Mouse (Mus musculus) CD4-positive naive resting alpha-beta T cell, adult 76 days (primary cell): Measurements from ENCODE around the gene March10. TPM values are rescaled to one million over a fixed set of nuclear protein-coding genes. Genes with fewer than 3 reads are reported as not detected.

Experiments
- total RNA-seq: library from RNA; stranded (reverse); gene quantifications from one replicate; pipeline ENCODE4 v1.2.4, GENCODE M21; 2023

The March10 gene
- not detected for total RNA-seq

DNA sequence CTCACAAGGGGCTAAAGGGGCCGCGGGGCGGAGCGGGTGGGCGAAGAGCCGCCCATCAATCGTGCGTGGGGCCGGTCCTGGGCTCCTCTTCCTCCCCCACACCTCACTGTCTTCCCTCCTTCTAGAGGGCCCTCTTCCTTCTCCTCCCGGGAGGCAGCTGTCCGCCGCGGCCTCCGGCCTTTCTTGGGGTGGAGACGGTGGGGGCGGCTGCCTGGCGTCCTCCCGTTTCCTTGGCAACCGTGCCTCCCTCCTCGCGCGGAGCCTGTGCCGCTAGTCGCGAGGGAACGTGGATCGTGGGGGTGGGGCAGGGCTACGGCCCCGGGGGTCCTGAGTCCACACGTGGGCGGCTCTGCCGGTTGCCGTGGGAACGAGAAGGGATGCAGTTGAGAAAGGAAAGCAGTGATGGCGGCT lies at the start of gene March10:
TSS of gene March10 (minus strand) at position 239 of the 411 bp plus-strand sequence.

Other genes starting within 250 kb of the March10 start
- gene Mrc2, start 164.1 kb downstream of the March10 start, total RNA-seq = not detected
- gene Tanc2, start 133.3 kb upstream of the March10 start, total RNA-seq = 10.6 TPM